Mouse (Mus musculus): ENCODE measurements around the gene Glis1. TPM values are rescaled to one million over a fixed set of nuclear protein-coding genes. Genes with fewer than 3 reads are reported as not detected.

Glis1 gene
- total RNA-seq, 4 experiments from 2014 or later: 0.32 to 2.6 (median 0.79) TPM

DNA sequence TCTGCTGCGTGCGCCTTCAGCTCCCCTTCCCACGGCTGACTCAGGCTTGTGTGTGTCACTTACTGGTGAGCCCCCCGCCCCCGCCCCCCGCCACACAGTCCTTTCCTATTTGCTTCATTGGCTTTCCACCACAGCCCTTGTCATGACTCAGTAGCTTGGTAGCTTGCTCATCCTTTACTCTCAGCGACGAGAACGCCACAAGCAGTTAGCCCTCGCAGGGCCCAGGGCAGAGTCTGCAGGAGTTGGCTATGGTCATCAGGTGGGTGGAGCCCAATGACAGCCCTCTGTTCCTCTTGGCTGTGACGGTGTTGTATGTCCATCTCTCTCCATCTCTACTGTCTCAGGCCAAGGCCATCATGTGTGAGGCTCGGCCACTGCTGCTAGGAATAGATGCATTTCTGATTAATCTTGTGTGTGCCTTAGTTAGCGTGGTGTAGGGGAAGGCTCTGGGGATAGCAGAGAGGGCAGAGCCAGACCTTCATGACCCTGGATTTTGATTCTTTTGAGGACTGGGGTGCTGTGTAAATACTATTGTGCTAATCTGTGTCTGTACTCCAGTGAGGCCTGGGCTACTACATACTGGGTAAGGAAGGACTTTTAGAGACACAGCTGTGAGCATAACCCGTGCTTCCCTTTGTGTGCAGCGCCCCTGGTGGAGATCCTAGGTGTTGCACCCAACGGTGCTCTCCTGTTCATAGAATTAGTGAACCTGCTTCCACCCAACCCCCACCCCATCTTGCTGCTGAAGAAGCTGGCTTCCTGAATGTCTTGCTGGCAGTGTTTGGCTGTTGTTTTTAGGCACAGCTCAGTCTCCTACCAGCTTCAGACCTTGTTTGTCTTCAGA, 19.0 kb downstream of the Glis1 start:
- peak; percentile 62 for DNase-seq

DNA sequence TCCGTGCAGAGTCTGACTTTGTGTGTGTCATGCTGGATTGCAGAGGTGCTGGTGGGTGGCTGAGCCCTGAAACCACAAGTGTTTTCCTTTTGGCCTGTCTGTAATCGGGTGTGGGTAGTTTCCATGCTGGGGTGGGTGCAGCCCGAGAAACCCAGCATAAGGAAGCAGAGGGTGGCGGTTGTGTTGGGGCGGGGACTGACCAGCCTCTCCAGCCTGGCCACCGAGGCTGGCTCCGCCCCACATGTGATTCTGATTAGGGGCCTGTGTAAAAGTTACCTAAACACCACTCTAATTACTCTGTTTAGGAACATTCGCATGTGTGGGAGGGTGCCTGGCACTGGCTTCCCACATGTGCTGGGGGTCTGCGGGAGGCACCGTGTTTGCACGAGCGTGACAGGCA, 23.2 kb downstream of the Glis1 start:
- DNase-seq: no peak

DNA sequence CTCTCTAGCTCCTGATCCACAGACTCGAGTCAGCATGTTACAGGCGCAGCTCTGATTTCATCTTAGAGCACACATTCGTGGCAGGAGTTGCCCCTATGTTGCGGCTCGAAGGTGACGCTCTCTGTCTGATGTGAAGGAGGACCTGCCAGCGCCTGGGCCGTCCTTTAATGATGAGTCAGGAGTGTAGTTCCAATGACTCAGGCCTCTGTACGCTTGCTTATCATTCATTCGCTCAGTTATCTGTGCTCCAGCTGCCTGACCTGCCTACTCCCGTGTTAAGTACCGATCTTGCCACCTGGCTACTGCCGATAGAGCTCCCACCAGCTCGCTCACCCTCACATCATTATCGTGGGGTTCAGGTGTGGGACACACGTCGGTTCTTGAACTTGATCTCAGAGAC, 24.5 kb downstream of the Glis1 start:
- no peak for DNase-seq

DNA sequence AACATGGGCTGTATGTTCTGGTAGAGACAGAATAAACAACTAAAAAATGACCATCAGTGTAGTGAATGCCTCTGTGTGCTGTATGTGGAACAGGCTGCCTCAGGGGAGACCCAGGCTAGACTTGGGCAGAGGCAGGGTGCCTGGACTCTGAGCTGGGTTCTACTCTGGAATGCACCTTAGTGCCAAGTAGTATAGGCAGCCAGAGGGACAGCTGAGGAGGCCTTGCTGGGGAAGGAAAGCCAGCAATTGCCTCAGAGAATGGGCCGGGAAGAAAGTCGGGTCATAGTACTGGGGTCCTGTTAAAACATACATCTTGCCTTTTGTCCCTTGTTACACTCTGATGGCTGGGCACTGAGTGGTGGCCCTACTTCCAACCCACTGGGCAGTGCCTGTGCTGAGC, 25.1 kb downstream of the Glis1 start:
- no peak for DNase-seq

DNA sequence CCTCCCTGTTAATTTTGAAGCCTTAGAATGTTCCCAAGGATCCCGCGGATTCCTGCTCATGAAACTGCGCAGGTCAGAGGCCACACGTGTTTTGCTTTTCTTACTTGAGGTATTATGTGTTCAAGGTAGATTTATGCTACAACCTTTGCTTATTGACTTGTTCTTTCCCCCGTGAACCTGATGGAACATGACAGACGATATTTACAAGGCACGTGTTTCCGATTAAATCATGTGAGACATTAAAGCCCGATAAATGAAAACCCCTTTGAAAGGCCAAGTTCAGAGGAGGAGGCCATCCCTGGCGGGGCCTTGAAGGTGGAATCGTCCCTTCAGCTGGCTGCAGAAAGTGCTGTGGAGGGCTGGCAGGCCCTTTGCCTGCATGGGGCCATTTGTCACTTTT, 26.1 kb downstream of the Glis1 start:
- no peak for DNase-seq

DNA sequence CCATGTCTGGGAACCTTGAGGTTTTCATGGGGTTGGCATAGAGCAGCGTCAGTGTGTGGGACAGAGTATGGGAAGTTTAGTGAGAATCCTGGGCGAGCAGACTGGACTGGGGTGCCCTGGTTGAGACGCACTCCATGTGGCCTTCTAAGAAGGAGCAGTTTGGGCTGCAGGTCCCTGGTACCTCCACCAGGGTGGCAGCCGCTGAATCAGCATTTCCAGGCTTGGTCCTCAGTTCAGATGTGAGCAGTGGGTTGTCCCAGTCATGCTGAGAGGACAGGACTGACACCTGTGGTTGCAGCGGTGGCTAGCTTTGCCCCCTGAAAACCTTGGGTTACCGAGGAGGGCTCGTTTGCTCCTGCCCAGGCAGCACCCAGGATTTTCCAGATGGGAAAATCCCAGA, 33.4 kb downstream of the Glis1 start:
- DNase-seq: no peak

DNA sequence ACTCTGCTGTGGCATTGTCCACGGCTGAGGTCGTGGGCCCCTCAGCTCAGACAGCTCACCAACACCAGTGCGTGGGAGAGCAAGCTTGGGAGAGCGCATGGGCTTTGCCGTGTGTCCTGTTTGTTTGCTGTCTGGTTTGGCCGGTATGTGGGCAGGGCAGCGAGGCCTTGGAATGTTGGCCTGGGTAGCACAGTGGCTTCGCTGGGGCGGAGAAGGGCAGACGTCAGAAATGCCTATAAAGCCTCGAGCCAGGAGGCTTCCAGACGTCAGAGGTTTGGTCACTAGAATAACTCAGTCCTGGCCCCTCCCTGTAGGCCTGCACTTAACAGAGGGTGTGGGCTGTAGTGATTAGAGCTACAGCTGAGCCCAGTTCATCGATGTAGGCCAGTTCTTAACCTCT, 33.9 kb downstream of the Glis1 start:
- no peak for DNase-seq

DNA sequence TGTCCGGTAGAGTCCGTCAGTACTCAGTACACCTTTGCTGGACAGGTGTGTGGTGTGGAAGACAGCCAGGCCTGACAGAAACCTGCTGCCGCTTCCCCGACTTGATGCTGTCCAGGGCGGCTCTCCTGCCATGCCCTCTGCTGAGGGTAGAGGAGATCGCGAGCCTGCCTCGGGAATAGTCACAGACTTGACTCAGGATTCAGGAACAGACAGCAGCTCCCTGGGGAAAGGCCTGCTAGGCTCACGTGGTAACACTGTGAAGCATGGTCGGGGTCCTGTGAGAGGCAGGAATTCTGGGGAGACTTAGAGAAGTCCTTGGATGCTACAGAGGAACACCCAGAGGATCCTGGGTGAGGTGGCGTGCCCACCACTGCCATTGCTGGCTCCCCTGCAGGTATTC, 34.4 kb downstream of the Glis1 start:
- DNase-seq: no peak

DNA sequence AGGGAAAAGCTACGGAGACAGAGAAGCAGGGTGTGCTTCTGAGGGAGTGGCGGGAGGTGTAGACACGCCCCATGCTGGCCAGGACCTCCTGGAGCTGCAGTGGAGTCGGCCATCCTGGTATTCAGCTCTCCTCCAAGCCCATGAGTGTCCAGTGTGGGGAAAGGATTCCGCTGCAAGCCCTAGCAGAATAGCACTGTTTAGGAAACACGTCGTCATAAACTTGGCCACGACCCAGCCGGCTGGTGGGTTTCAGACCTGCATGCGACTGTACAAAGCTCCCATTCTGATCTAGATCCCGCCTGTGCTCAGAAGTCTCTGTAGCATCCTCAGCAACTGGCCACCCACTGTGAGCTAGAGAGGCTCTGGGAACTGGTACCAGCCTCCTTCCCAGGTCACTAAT, 41.9 kb downstream of the Glis1 start:
- no peak for DNase-seq

DNA sequence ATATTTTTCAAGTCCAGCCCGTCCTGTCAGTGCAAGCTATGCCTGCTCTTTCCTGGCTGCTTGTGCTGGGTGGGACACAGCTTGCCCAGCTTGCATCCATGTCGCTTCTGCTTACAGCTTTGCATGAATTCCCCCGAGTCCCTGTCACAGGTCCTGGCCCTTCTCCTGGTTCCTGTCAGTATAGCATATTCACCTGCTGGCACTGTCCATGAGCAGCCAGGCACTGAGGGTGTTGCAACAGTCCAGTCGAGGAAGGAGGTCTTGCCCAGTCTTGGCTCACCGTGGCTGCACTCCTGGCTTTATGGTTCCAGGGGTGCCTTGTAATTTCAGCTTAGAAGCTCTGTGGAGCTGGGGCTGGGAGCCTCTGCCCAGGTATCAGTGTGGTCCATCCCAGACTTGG, 44.6 kb downstream of the Glis1 start:
- no peak for DNase-seq

DNA sequence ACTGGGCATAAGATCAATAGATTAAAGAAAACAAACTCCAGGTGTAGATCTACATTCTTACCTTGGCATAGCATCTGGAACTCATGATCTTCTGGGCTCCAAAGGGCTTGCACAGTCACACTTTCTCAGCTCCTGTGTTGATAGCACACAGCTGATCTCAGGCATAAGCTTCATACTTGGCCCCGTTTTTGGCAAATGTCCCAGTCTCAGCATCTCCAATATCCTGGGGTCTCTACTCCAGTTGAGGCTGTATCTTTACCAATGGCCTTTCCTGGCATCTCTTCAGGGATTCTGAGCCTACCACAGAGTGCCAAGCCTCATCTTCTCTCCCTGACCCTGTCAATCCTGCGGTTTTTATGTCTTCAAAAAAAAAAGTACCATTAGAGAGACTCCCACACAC, 48.1 kb downstream of the Glis1 start:
- no peak for DNase-seq

DNA sequence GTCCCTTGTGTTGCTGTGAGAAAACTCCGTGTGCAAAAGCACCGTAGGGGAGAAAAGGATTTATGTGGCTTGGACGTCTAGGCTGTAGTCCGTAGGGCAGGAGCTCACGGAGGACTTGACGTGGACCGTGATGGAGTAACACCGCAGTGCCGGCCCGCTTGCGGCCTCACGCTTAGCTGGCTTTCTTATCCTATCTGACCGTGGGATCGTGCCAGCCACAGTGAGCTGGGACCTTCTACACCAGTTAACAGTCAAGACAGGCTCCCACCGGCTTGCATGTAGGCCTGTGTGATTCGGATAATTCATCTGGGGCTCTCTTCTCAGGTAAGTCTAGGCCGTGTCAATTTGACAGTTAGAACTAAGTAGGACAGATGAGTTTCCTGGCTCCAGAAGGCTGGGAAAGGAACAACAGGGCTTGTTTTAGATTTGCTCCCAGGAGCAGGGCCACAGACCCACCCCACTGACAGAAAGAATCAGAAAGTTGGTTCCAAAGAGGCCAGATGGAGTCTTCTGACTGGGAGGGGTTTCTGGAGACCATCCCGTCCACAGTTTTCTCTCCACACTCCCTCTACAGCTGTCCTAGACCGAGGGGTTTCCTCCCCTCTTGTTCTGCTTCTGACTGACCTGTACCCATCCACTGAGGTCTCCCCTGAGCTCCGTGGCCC, 49.3 kb downstream of the Glis1 start:
- DNase-seq: no peak

DNA sequence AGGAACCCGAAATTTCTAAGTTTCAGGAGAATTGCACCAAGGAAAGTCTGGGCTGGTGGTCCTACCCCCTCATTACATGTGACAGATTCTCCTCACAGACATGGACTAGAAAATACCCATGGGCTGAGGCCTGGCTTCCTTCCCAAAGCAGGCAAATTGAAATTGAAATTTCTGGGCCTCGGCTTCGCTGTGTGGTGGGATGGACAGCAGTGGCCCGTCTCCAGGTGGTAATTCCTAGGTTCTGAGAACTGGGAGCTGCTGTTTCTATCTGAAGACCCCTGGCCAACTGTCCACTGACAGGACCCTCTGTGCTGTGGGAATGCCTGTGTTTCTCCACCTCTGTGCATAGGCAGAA, 49.8 kb downstream of the Glis1 start:
- DNase-seq: no peak

DNA sequence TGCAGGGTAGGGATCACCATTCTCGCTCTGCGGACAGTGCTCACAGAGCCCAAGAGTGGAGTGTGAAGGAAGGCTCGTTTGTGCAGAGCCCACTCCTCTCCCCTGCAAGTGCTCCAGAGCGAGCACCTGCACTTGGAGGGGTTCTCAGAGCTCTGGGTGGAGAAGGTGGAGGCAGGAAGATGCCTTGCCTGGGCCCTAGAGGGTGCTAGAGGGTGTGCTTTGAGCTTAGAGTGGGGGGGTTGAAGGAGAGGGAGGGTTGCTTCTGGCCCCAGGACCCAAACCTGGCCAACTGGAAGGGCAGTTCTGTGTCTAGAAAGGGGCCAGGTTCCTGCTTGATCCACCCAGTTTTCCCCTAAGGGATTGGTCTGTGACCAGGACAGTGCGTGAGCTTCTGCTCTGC, 51.5 kb downstream of the Glis1 start:
- no peak for DNase-seq

DNA sequence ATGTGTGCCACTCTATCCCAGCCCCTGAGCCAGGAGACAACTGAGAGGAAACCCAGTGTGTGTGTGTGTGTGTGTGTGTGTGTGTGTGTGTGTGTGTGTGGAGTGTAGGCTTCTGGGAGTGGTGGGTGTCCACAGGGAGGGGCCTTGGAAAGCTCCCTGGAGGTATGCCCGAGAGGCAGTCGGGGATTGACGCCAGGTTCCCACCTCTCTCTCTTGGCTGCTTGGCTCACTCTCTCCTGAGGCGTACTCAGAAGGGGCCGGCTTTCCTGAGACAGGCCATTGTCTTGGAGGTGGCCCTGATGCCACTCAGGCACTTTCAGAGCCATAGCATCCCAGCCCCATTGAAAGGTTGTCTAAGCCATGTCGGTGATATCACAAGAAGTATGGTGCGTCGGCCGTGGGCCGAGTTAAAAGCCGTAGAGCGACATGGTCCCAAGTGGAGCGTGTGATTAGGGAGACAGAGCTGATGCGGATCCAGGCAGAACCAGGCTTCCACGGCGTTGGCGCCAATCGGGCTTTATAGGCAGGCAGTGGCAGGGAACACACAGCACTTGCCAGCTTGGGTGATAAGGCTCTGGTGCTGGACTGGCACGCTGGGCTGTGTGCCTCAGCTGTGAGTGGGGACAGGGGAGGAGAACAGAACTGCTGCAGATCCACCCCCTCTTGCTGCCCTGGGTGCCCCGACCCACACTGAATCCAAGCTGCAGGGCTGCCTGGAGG, 54.9 kb downstream of the Glis1 start:
- no peak for DNase-seq

DNA sequence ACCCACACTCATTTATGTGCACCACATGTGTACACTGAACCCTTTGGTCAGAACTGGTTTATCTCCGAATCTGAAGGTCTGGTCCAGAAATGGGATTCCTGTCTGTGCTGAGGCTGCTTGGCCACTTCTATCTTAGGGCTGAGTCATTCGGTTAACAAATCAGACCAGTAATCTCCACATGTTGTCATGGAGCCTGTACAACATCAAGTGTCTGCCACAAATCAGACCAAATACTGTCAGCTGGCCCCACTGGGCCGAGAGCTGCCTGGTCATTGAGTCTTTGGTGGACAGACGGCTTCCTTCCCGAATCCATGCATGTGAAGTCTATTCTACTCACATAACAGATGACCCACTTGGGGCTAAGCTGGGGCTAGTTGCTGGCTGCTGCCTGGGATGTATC, 58.6 kb downstream of the Glis1 start:
- DNase-seq: peak; percentile 31

DNA sequence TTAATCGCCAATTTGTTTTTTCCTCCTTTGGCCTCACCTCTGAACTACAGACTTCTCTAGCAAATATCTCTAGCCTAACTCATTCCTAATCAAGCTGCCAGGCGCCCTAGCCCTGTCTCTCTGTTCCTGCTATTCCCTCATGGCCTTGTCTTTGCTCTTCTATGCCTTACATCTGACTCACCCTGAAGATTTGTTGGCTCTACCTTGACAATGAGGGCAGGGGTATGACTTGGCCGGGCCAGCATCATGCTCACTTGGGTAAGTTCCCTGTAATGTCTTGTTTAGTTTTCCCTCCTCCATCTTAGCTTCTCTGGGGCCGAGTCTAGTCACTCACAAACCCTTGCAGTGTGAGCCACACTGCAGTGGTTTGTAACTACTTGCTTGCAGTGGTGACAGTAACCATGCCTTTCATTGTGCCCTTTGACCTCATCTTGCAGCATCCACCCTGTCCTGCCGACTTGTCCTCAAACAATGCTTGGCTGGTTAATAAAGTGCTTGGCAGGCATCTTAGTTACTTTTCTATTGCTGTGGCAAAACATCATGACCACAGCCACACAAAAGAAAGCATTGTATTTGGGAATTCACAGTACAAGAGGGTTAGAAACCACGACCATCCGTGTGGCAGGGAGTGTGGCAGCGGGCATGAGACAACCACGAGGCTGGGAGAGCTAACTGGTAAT, 61.5 kb downstream of the Glis1 start:
- peak; percentile 53 for DNase-seq

DNA sequence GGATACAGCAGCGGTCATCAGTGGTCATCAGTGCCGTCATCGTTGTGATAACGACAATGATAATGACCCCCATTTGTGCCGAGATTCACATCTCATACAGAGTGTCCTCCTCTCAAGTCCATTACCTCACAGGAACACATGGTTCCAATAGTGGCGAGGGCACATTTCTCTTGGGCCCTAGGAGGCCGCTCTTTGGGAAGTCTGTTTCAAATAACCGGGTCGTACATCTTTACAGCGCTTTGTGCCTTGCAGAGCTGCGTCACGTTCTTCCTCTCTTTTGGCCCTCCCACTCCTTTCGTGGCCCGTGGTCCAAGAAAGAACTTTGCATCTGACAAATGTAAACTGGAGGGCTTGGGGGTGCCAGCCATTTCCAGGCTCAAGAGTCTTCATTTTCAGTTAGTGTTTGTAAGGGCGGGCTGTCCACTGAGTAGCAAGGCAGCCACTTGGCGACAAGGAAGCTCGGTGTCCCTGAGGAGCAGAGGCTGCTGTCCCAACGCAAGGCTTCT, 63.1 kb downstream of the Glis1 start:
- DNase-seq: no peak

DNA sequence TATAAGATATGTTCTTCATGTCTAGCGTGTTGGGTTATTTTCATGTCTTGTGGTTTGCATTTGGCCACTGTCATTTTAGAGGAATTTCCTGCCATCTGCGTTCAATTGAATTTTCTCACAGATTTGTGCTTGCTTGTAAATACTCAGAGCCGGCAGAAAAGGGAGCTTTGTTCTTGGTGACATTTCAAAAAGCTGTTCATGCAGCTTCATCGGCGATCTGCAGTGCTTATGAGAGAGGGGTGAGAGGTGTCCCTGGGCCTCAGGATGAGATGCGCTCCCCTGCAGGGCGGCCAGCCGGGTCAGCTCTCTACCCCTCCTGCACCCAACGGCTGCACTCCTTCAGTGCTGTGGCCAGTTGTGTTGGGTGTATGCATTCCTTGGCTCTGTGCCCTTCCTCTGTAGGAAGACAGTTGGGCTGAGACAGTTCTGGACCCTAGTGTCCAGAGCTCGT, 68.2 kb downstream of the Glis1 start:
- no peak for DNase-seq

DNA sequence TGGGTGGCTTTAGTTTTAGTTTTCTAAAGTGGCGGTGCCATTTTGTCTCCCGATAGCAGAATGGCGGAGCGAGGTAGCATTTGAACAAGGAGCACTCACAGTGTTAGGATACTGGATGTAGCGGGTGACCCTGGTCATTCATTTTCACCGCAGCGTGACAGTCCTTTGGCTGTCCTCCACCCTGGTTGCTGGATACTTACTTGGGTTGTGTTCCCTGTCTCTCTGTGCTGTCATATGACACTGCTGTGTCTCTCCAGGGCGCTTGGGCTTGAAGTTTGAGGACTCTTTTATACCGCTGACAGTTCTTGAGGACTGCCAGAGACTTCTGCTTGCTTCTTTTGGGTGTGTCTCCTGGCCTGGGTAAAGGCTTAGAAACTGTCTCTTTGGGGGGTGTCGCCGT, 80.6 kb downstream of the Glis1 start:
- DNase-seq: no peak

DNA sequence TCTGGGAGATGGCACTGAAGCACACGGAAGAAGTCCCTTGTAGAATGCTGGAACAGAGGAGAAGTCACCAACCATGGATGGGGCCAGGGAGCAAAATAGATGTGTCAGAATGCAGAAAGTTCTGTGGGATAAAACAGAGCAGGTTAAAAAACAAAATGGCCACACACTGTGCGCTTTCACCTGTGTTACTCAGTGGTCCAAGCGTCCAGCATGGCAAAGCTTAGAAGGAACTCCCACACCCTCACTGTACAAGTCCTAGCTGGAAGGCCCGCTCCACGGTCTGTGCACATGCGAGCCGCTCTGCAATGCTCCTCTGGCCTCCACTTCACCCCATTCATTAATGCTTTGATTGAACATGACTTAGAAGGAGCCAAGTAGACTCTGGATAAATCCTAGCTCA, 81.2 kb downstream of the Glis1 start:
- no peak for DNase-seq

DNA sequence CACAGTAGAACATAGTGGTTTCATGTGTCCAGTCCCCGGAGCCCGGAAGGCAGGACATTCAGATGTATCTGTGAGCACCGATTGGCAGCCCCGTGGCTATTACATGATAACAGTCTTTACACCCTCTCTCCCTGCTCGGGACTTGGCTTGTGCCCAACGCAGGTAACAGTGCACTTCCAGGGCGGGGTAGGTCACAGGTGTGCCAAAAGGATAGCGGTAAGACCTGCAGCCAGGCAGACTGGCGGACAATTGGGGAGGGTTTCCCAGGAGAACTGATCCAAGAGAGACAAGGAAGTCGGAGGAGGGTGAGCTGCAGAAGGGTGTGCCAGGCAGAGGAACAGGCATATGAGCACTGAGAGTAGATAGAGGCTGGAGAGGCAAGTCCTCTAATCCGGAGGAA, 84.4 kb downstream of the Glis1 start:
- no peak for DNase-seq

DNA sequence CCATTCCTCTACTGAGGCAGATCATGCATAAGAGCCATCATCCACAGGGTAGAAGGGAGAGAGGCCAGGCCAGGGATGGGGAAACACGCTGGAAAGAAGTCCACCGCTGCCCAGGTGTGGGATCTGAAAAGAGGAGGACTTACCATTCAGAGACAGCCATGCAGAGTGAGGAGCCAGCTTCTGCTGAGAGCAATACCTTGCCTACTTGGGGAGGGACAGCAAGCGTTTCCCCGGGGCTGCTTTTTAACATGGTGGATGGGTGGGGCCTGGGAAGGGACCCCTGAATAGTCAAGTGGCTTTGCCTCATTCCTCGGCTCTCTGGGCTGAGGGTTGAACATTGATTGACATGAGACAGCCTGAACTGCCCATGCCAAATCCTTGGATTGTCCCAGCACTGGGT, 85.7 kb downstream of the Glis1 start:
- no peak for DNase-seq

Data from adrenal gland, adult 8-10 months (tissue).